Comparison of ENCODE assay signal across 21 mouse cellular contexts in the genomic region with DNA sequence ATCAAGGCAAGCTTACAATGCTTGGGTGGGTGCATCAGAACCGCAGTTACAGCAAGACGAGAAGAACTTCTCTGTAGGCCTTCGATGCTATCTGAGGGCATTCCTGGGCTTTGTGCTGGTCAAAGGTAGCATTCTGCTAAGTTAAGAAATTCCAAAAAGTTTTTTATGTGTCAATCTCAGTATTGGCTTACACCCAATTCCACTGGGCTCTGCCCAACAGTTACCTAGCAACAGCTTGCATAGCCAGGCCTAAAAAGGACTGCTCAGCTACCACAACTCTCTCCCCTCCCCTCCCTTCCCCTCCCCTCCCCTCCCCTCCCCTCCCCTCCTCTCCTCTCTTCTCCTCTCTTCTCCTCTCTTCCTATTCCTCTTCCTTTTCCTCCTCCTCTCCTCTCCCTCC. TPM values are rescaled to one million over a fixed set of nuclear protein-coding genes. Genes with fewer than 3 reads are reported as not detected.
DNase-seq lines count a peak whose midpoint lies in the region; ATAC-seq and TF ChIP-seq lines count a peak whose summit lies in the region.
"Had no signal": no experiment of that assay in that cellular context is flagged by ENCODE, and none has a peak within 500 bp of the region (broad histone marks: within the 10 kb centered on the region; RNA-seq: fewer than 3 reads in every experiment).

No protein-coding gene starts in this region.

- ATAC-seq in forebrain, postnatal 0 days = no peak
- ATAC-seq in forebrain, embryonic 15.5 days (replicated peaks) = no peak
- peak; percentile 48 for ATAC-seq in liver, postnatal 0 days
- ATAC-seq in liver, embryonic 11.5 days (replicated peaks; ENCODE audit: low FRiP score) = no peak
- ATAC-seq: CD4-positive, CD25-positive, alpha-beta regulatory T cell, adult 4 months; hindbrain, embryonic 16.5 days had no signal

- no peak overlapping the region for H3K4me2 ChIP-seq in forebrain, postnatal 0 days (ENCODE audit: low read depth)
- H3K4me2 ChIP-seq in forebrain, embryonic 15.5 days (replicated peaks) = no peak overlapping the region
- H3K4me2 ChIP-seq in liver, postnatal 0 days (ENCODE audit: low read depth, low read length) = no peak overlapping the region
- H3K4me2 ChIP-seq in liver, embryonic 11.5 days = no peak overlapping the region
- H3K4me2 ChIP-seq: embryonic facial prominence, embryonic 15.5 days; forebrain, embryonic 12.5 days; neural tube, embryonic 15.5 days had no signal

- no peak overlapping the region for H3K9ac ChIP-seq in forebrain, postnatal 0 days
- H3K9ac ChIP-seq in forebrain, embryonic 15.5 days (replicated peaks) = no peak overlapping the region
- no peak overlapping the region for H3K9ac ChIP-seq in liver, postnatal 0 days (replicated peaks)
- H3K9ac ChIP-seq in liver, embryonic 11.5 days (ENCODE audit: low read depth, low read length) = no peak overlapping the region
- H3K9ac ChIP-seq: embryonic facial prominence, embryonic 15.5 days; forebrain, embryonic 12.5 days; neural tube, embryonic 15.5 days had no signal

- H3K36me3 ChIP-seq in forebrain, postnatal 0 days (ENCODE audit: insufficient read depth) = no peaks in the 10 kb centered on the region
- no peaks in the 10 kb centered on the region for H3K36me3 ChIP-seq in forebrain, embryonic 15.5 days
- H3K36me3 ChIP-seq in liver, postnatal 0 days (replicated peaks; ENCODE audit: insufficient read depth, low read length) = no peaks in the 10 kb centered on the region
- no peaks in the 10 kb centered on the region for H3K36me3 ChIP-seq in liver, embryonic 11.5 days (ENCODE audit: control insufficient read depth, insufficient read depth, low read length)
- H3K36me3 ChIP-seq: embryonic facial prominence, embryonic 15.5 days; forebrain, embryonic 12.5 days; neural tube, embryonic 15.5 days had no signal

- TF ChIP-seq CTCF in forebrain, postnatal 0 days (IDR thresholded peaks at IDR 0.05; ENCODE audit: low read depth) = no peak
- no peak for TF ChIP-seq CTCF in liver, postnatal 0 days (IDR thresholded peaks at IDR 0.05; ENCODE audit: low read depth)

- H3K4me3 ChIP-seq in forebrain, postnatal 0 days (ENCODE audit: low read depth, low read length) = no peak overlapping the region
- no peak overlapping the region for H3K4me3 ChIP-seq in forebrain, embryonic 15.5 days
- H3K4me3 ChIP-seq in liver, postnatal 0 days (ENCODE audit: low read depth, low read length) = no peak overlapping the region
- H3K4me3 ChIP-seq in liver, embryonic 11.5 days (ENCODE audit: low read depth, low read length) = no peak overlapping the region
- H3K4me3 ChIP-seq: embryonic facial prominence, embryonic 15.5 days; forebrain, embryonic 12.5 days; gastrocnemius, adult 2 months; neural tube, embryonic 15.5 days had no signal

- 56% methylated on average over 3 of the region's 3 CpGs for WGBS in forebrain, postnatal 0 days
- 53% methylated on average over 3 of the region's 3 CpGs for WGBS in forebrain, embryonic 15.5 days
- 47% methylated on average over 3 of the region's 3 CpGs for WGBS in liver, postnatal 0 days (ENCODE audit: insufficient replicate concordance)
- 77% methylated on average over 3 of the region's 3 CpGs for WGBS in liver, embryonic 11.5 days

- DNase-seq in forebrain, postnatal 0 days = peak; percentile 38
- no peak for DNase-seq in liver, postnatal 0 days
- no peak for DNase-seq in liver, embryonic 11.5 days (ENCODE audit: low spot score)
- DNase-seq in retina, postnatal 1 day = peak; percentile 31
- DNase-seq in retina, embryonic 14.5 days (ENCODE audit: low spot score) = no peak
- peak; percentile 22 for DNase-seq in lung, postnatal 10 days
- DNase-seq in B cell, adult 2 months = no peak
- DNase-seq: cerebellum, adult 2 months; gastrocnemius, adult 2 months; heart, adult 11 months; kidney, adult 18-20 months; spleen, adult 18-20 months; thymus, postnatal 25 days had no signal

- no peak overlapping the region for H3K27ac ChIP-seq in forebrain, postnatal 0 days (ENCODE audit: low read depth, low read length)
- H3K27ac ChIP-seq in forebrain, embryonic 15.5 days (replicated peaks) = no peak overlapping the region
- no peak overlapping the region for H3K27ac ChIP-seq in liver, postnatal 0 days (ENCODE audit: low read depth)
- H3K27ac ChIP-seq in liver, embryonic 11.5 days (ENCODE audit: low read depth, low read length) = no peak overlapping the region
- H3K27ac ChIP-seq: embryonic facial prominence, embryonic 15.5 days; forebrain, embryonic 12.5 days; gastrocnemius, adult 2 months; macrophage; neural tube, embryonic 15.5 days had no signal

- no peaks in the 10 kb centered on the region for H3K9me3 ChIP-seq in forebrain, postnatal 0 days (ENCODE audit: low read length)
- H3K9me3 ChIP-seq in forebrain, embryonic 15.5 days = no peaks in the 10 kb centered on the region
- no peaks in the 10 kb centered on the region for H3K9me3 ChIP-seq in liver, postnatal 0 days (ENCODE audit: low read length)
- H3K9me3 ChIP-seq in liver, embryonic 11.5 days (ENCODE audit: control insufficient read depth, low read length) = no peaks in the 10 kb centered on the region
- H3K9me3 ChIP-seq: embryonic facial prominence, embryonic 15.5 days; forebrain, embryonic 12.5 days; neural tube, embryonic 15.5 days had no signal

- no peaks in the 10 kb centered on the region for H3K27me3 ChIP-seq in forebrain, postnatal 0 days (ENCODE audit: insufficient read depth, low read length)
- H3K27me3 ChIP-seq in forebrain, embryonic 15.5 days = no peaks in the 10 kb centered on the region
- H3K27me3 ChIP-seq in liver, postnatal 0 days (ENCODE audit: insufficient read depth, low read length) = no peaks in the 10 kb centered on the region
- no peaks in the 10 kb centered on the region for H3K27me3 ChIP-seq in liver, embryonic 11.5 days (replicated peaks; ENCODE audit: control insufficient read depth, insufficient read depth, low read length)
- H3K27me3 ChIP-seq: embryonic facial prominence, embryonic 15.5 days; forebrain, embryonic 12.5 days; neural tube, embryonic 15.5 days had no signal

- no peak for TF ChIP-seq EP300 in liver, postnatal 0 days (IDR thresholded peaks at IDR 0.05; ENCODE audit: low read depth)

- H3K4me1 ChIP-seq in forebrain, postnatal 0 days (ENCODE audit: insufficient read depth) = peaks cover 9% of the 10 kb centered on the region; the same call in 1 of the 2 replicates
- H3K4me1 ChIP-seq in forebrain, embryonic 15.5 days = peaks cover 13% of the 10 kb centered on the region
- H3K4me1 ChIP-seq in liver, postnatal 0 days (ENCODE audit: insufficient read depth) = peaks cover 24% of the 10 kb centered on the region
- peaks cover 14% of the 10 kb centered on the region for H3K4me1 ChIP-seq in liver, embryonic 11.5 days (replicated peaks; ENCODE audit: control insufficient read depth, insufficient read depth, low read length)
- H3K4me1 ChIP-seq: neural tube, embryonic 15.5 days had no signal

RNA-seq across cellular contexts. Expression of a gene that starts 39.9 kb away (rescaled TPM):
- 29.6 and 33.3 TPM in 2 replicates for total RNA-seq in forebrain, postnatal 0 days (2014; rRNA removed)
- polyA plus RNA-seq in forebrain, postnatal 0 days (2015; fragmentation: Nextera tagmentation; extraction: Ambion mirVana) = 9.3 and 13.4 TPM in 2 replicates
- 16.2 and 17.8 TPM in 2 replicates for polyA plus RNA-seq in forebrain, embryonic 15.5 days (2015; fragmentation: Nextera tagmentation; extraction: Ambion mirVana)
- 1.3 and 1.6 TPM in 2 replicates for polyA plus RNA-seq in liver, postnatal 0 days (2015; fragmentation: Nextera tagmentation; extraction: Ambion mirVana)
- polyA plus RNA-seq in liver, embryonic 11.5 days (2014; fragmentation: Nextera tagmentation; extraction: Ambion mirVana) = 3.6 and 4.5 TPM in 2 replicates
- total RNA-seq: MEL had no signal

RNA-seq across cellular contexts. Expression of a gene that starts 40.0 kb away (rescaled TPM):
- total RNA-seq in forebrain, postnatal 0 days (2014; rRNA removed) = 9.8 and 13.4 TPM in 2 replicates
- polyA plus RNA-seq in forebrain, postnatal 0 days (2015; fragmentation: Nextera tagmentation; extraction: Ambion mirVana) = 13.1 and 13.6 TPM in 2 replicates
- 25.2 and 25.8 TPM in 2 replicates for polyA plus RNA-seq in forebrain, embryonic 15.5 days (2015; fragmentation: Nextera tagmentation; extraction: Ambion mirVana)
- polyA plus RNA-seq in liver, postnatal 0 days (2015; fragmentation: Nextera tagmentation; extraction: Ambion mirVana) = 11.6 and 11.8 TPM in 2 replicates
- polyA plus RNA-seq in liver, embryonic 11.5 days (2014; fragmentation: Nextera tagmentation; extraction: Ambion mirVana) = 28.4 and 30.9 TPM in 2 replicates
- total RNA-seq: MEL had no signal

Comparison
In these comparisons a context has a peak if more than half of its experiments do, and no peak if none do; other contexts are left out.
1. DNase-seq: peak in forebrain, postnatal 0 days (single experiment), retina, postnatal 1 day (single experiment) and lung, postnatal 10 days (single experiment); none in liver, postnatal 0 days (single experiment), liver, embryonic 11.5 days (single experiment), retina, embryonic 14.5 days (single experiment) and B cell, adult 2 months (0 of 2).